Comparison of ENCODE assay signal across 11 mouse cellular contexts in the genomic region with DNA sequence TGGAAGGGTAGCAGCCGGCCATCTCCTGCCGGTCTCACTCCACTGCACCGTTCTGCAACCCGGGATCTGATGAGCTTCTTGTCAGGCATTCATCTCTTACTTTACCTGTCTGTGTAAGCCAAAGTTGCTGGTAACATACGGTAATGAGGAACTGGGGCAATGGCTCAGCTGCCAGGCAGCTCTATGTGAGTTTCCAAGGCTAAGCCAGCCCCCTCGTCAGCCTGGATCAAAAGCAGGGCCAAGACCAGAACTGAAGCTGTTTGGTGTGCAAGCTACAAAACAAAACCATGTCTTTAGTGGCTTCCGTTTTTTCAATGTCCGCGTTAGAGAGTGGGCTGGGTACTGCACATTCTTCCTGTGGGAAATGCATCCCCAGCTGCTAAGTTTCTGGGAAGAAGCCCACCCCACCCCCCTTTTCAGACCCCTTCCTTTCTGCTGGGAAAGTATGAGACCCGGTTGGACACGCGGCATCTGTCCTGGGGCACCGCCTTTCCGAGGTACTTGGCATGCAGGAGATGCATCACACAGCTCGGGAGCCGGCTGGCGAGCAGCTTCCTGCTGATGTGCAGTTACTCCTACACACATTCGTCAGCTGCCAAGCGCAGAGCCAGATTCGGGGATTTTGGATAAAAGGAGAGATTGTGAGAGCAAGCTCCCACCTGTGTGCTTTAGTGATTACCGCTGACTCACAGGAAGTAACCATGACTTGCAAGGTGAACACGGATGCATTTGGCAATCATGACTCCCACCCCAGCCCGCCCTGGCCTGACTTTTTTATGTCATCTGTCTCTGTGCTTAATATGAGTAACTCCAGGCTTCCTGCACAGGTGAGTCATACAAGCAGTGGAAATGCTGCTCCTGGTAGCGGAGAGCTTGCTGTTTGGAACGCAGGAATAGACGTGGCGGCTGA. TPM values are rescaled to one million over a fixed set of nuclear protein-coding genes. Genes with fewer than 3 reads are reported as not detected.
DNase-seq lines count a peak whose midpoint lies in the region; ATAC-seq and TF ChIP-seq lines count a peak whose summit lies in the region.
"Had no signal": no experiment of that assay in that cellular context is flagged by ENCODE, and none has a peak within 500 bp of the region (broad histone marks: within the 10 kb centered on the region; RNA-seq: fewer than 3 reads in every experiment).

No protein-coding gene starts in this region.

- WGBS in hindbrain, embryonic 11.5 days: 70% methylated on average over 27 of the region's 27 CpGs
- 62% methylated on average over 27 of the region's 27 CpGs for WGBS in hindbrain, embryonic 12.5 days
- 42% methylated on average over 27 of the region's 27 CpGs for WGBS in olfactory bulb, adult 2 months

- H3K27ac ChIP-seq in hindbrain, embryonic 11.5 days (ENCODE audit: low read depth, low read length): no peak overlapping the region; the same call in 1 of the 2 replicates
- H3K27ac ChIP-seq in hindbrain, embryonic 12.5 days: no peak overlapping the region
- peak overlapping the region; percentile 58 for H3K27ac ChIP-seq in olfactory bulb, adult 2 months (ENCODE audit: insufficient read depth, low read depth, low read length)
- H3K27ac ChIP-seq: heart, embryonic 13.5 days had no signal

- ATAC-seq in hindbrain, embryonic 11.5 days (ENCODE audit: low FRiP score): no peak
- ATAC-seq in hindbrain, embryonic 12.5 days (ENCODE audit: low FRiP score): no peak
- peak; percentile 66 for ATAC-seq in Patski

- H3K9ac ChIP-seq in hindbrain, embryonic 11.5 days (ENCODE audit: low read depth, low read length): 0 out of 2 replicates have a peak overlapping the region, but pooled peaks have one; percentile 12
- no peak overlapping the region for H3K9ac ChIP-seq in hindbrain, embryonic 12.5 days
- H3K9ac ChIP-seq: heart, embryonic 13.5 days had no signal

- peaks cover 16% of the 10 kb centered on the region for H3K27me3 ChIP-seq in hindbrain, embryonic 11.5 days (ENCODE audit: control insufficient read depth, insufficient read depth, low read length)
- peaks cover 30% of the 10 kb centered on the region for H3K27me3 ChIP-seq in hindbrain, embryonic 12.5 days
- no peaks in the 10 kb centered on the region for H3K27me3 ChIP-seq in Patski

- no peak overlapping the region for H3K4me2 ChIP-seq in hindbrain, embryonic 11.5 days (replicated peaks; ENCODE audit: low read depth, low read length)
- H3K4me2 ChIP-seq in hindbrain, embryonic 12.5 days (replicated peaks): no peak overlapping the region
- H3K4me2 ChIP-seq: heart, embryonic 13.5 days had no signal

- peaks cover 6% of the 10 kb centered on the region; the same call in 1 of the 2 replicates for H3K4me1 ChIP-seq in hindbrain, embryonic 11.5 days (replicated peaks; ENCODE audit: control insufficient read depth, insufficient read depth, low read length)
- peaks cover 31% of the 10 kb centered on the region for H3K4me1 ChIP-seq in hindbrain, embryonic 12.5 days
- peaks cover 29% of the 10 kb centered on the region for H3K4me1 ChIP-seq in olfactory bulb, adult 2 months (ENCODE audit: control insufficient read depth, insufficient read depth, low read length)

- in situ Hi-C loops in Patski (cut with MboI; ENCODE audit: low pct_unique_long_range_greater_than_20kb): loop anchor here (5.0 kb wide), 1 partner anchor 35 kb away; no protein-coding TSS in a partner anchor

- no peak for TF ChIP-seq POLR2A in olfactory bulb, adult 2 months (IDR thresholded peaks at IDR 0.05; ENCODE audit: insufficient read depth, low read depth, low read length)

- no peak overlapping the region for H3K4me3 ChIP-seq in hindbrain, embryonic 11.5 days (ENCODE audit: low read depth, low read length)
- no peak overlapping the region for H3K4me3 ChIP-seq in hindbrain, embryonic 12.5 days
- no peak overlapping the region for H3K4me3 ChIP-seq in olfactory bulb, adult 2 months (ENCODE audit: insufficient read depth, low read depth, low read length)
- H3K4me3 ChIP-seq: heart, embryonic 13.5 days had no signal

- H3K9me3 ChIP-seq in hindbrain, embryonic 11.5 days (ENCODE audit: control insufficient read depth, low read length): no peaks in the 10 kb centered on the region
- no peaks in the 10 kb centered on the region for H3K9me3 ChIP-seq in hindbrain, embryonic 12.5 days (replicated peaks)
- H3K9me3 ChIP-seq: heart, embryonic 13.5 days had no signal

- CTCF ChIA-PET in Patski (lab: Charles Lee): interaction anchor here (0.9 to 1.8 kb wide), 3 partner anchors 9 to 35 kb away, joined by 3 to 13 read pairs (median 3); no protein-coding TSS in a partner anchor

- peaks cover 7% of the 10 kb centered on the region; the same call in 1 of the 2 replicates for H3K36me3 ChIP-seq in hindbrain, embryonic 11.5 days (ENCODE audit: control insufficient read depth, insufficient read depth, low read length)
- H3K36me3 ChIP-seq in hindbrain, embryonic 12.5 days: peaks cover 52% of the 10 kb centered on the region

- TF ChIP-seq CTCF in Patski (IDR thresholded peaks at IDR 0.05): no peak
- no peak for TF ChIP-seq CTCF in olfactory bulb, adult 2 months (IDR thresholded peaks at IDR 0.05; ENCODE audit: insufficient read depth, low read depth, low read length)

- POLR2A ChIA-PET in Patski (lab: Charles Lee): interaction anchor here (1.3 kb wide), 1 partner anchor 16 kb away, joined by 3 read pairs; no protein-coding TSS in a partner anchor

- no peak for DNase-seq in hindbrain, embryonic 11.5 days (ENCODE audit: low spot score)
- DNase-seq in Patski (ENCODE audit: low read depth, low spot score): peak; percentile 47
- peak; percentile 73 for DNase-seq in layer of hippocampus, adult 11-12 months (ENCODE audit: low spot score)
- DNase-seq in kidney, adult 8-10 months: no peak
- DNase-seq in thymus, postnatal 25 days: no peak
- DNase-seq in gastrocnemius, postnatal 4 days (ENCODE audit: low spot score in 2 of 2): no peak
- DNase-seq: adrenal gland, postnatal 25 days; kidney, postnatal 14 days had no signal

RNA-seq across cellular contexts. Expression of gene Sh2d5, which starts 3.2 kb away (rescaled TPM):
- 1.8 and 2.9 TPM in 2 replicates for polyA plus RNA-seq in hindbrain, embryonic 11.5 days (2014; fragmentation: Nextera tagmentation; extraction: Ambion mirVana)
- polyA plus RNA-seq in hindbrain, embryonic 12.5 days (2016; fragmentation: Nextera tagmentation; extraction: Ambion mirVana): 5.3 and 5.4 TPM in 2 replicates
- polyA plus RNA-seq in Patski (2021): 0.91 TPM
- polyA plus RNA-seq in olfactory bulb, adult 2 months (2012; ENCODE audit: insufficient read depth, insufficient read length, low replicate concordance, missing spikeins): not detected in 2 replicates
- total RNA-seq in gastrocnemius, postnatal 4 days (2021): under 1 TPM in 1 of 2 experiments, not detected in 1; 0.39 TPM

RNA-seq across cellular contexts. Expression of gene Kif17, which starts 3.2 kb away (rescaled TPM):
- polyA plus RNA-seq in hindbrain, embryonic 11.5 days (2014; fragmentation: Nextera tagmentation; extraction: Ambion mirVana): 0.25 and 0.31 TPM in 2 replicates
- 1.4 and 1.5 TPM in 2 replicates for polyA plus RNA-seq in hindbrain, embryonic 12.5 days (2016; fragmentation: Nextera tagmentation; extraction: Ambion mirVana)
- 1.6 TPM for polyA plus RNA-seq in Patski (2021)
- polyA plus RNA-seq in olfactory bulb, adult 2 months (2012; ENCODE audit: insufficient read depth, insufficient read length, low replicate concordance, missing spikeins): not detected in 2 replicates
- under 1 TPM; 0.34 TPM for total RNA-seq in gastrocnemius, postnatal 4 days (2021)

RNA-seq across cellular contexts. Expression of gene Hp1bp3, which starts 30.9 kb away (rescaled TPM):
- polyA plus RNA-seq in hindbrain, embryonic 11.5 days (2014; fragmentation: Nextera tagmentation; extraction: Ambion mirVana): 179 and 183 TPM in 2 replicates
- 202 and 220 TPM in 2 replicates for polyA plus RNA-seq in hindbrain, embryonic 12.5 days (2016; fragmentation: Nextera tagmentation; extraction: Ambion mirVana)
- 112 TPM for polyA plus RNA-seq in Patski (2021)
- 181 and 298 TPM in 2 replicates for polyA plus RNA-seq in olfactory bulb, adult 2 months (2012; ENCODE audit: insufficient read depth, insufficient read length, low replicate concordance, missing spikeins)
- total RNA-seq in gastrocnemius, postnatal 4 days (2021): 100 to 1,000 TPM; 102 to 108 TPM

RNA-seq across cellular contexts. Expression of gene Ddost, which starts 57.5 kb away (rescaled TPM):
- polyA plus RNA-seq in hindbrain, embryonic 11.5 days (2014; fragmentation: Nextera tagmentation; extraction: Ambion mirVana): 214 and 227 TPM in 2 replicates
- 243 and 250 TPM in 2 replicates for polyA plus RNA-seq in hindbrain, embryonic 12.5 days (2016; fragmentation: Nextera tagmentation; extraction: Ambion mirVana)
- polyA plus RNA-seq in Patski (2021): 164 TPM
- 218 TPM in 1 of 2 replicates, not detected in the other for polyA plus RNA-seq in olfactory bulb, adult 2 months (2012; ENCODE audit: insufficient read depth, insufficient read length, low replicate concordance, missing spikeins)
- total RNA-seq in gastrocnemius, postnatal 4 days (2021): 100 to 1,000 TPM; 106 to 115 TPM

Comparison
In these comparisons a context has a peak if more than half of its experiments do, and no peak if none do; other contexts are left out.
1. DNase-seq: peak in Patski (single experiment) and layer of hippocampus, adult 11-12 months (single experiment); none in hindbrain, embryonic 11.5 days (single experiment), kidney, adult 8-10 months (0 of 2), thymus, postnatal 25 days (single experiment) and gastrocnemius, postnatal 4 days (0 of 2).